Mouse (Mus musculus) heart, postnatal 4 days (tissue): ENCODE results near the gene Commd2. TPM values are rescaled to one million over a fixed set of nuclear protein-coding genes. Genes with fewer than 3 reads are reported as not detected.

ENCODE experiments used
- DNase-seq: peaks from one replicate; pipeline ENCODE4 v3.0.0; 2021
- microRNA-seq, 2 experiments: library from miRNA; unstranded; fragments of <30 nt; microRNA quantifications; one replicate each; pipeline ENCODE4 v1.2.0; 2021 to 2022
- total RNA-seq, 2 experiments: library from RNA; stranded (reverse); gene quantifications; 2 replicates each; pipeline ENCODE4 v1.2.3; 2021

Commd2 gene
- total RNA-seq, 2 experiments from 2014 or later, result 22.3 to 24.0 TPM

DNA sequence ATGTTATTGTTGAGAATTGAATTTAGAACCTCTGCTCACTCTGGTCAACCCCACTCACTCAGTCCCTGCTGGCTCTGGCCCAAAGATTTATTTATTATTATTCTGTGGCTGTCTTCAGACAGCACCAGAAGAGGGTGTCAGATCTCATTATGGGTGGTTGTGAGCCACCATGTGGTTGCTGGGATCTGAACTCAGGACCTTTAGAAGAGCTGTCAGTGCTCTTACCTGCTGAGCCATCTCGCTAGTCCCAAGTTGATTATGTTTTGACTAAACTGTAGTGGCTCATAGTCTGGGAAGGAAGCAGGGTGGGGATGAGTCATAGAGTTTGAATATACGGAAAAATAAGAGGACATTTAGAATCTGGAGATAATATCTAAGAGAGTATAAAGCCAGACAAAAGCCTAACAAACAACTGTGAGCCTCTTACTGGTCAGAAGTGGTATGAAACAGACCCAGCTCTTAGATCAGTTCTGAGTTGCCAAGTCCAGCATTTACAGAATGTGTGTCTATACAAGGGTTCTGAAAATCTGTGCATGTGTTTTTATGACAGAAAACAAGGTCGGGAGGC lies 39.0 kb downstream of the Commd2 start:
- no peak for DNase-seq

DNA sequence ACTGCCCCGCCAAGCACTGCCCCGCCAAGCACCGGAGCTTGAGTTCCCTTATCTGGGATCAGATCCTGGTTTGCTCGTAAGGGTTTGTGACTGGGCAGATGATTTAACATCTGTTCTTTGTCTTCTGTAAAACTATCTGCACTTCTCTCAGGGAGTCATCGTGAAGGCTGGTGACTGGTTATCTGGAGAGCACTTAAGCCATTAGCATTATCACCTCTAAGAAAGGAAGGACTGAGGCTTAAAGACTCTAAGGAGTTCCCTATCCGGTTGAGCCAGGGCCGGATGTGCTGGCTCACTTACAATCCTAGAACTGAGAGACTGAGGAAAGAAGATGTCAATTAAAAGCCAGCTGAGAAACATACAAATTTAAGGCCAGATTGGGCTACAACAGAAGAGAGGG lies 39.7 kb downstream of the Commd2 start:
- DNase-seq, result no peak

DNA sequence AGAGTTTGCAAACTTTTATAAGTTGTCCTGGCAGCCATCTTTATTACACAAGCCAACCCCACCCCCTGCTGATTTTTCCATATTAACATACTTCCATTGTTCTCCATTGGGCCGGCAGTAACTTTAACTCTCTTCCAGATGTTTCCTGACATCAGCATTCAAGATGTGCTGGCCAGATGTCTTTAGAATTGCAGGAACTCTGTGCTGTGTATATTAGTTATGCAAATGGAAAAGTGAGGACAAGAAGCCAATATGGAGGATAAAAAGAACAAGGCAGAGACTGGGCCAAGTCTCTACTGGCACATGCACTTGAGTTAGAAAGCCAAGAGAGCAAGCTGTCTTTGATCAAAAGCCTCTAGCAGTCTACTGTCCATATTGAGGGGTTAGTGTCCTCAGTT lies 46.9 kb downstream of the Commd2 start:
- DNase-seq, result peak; percentile 38

DNA sequence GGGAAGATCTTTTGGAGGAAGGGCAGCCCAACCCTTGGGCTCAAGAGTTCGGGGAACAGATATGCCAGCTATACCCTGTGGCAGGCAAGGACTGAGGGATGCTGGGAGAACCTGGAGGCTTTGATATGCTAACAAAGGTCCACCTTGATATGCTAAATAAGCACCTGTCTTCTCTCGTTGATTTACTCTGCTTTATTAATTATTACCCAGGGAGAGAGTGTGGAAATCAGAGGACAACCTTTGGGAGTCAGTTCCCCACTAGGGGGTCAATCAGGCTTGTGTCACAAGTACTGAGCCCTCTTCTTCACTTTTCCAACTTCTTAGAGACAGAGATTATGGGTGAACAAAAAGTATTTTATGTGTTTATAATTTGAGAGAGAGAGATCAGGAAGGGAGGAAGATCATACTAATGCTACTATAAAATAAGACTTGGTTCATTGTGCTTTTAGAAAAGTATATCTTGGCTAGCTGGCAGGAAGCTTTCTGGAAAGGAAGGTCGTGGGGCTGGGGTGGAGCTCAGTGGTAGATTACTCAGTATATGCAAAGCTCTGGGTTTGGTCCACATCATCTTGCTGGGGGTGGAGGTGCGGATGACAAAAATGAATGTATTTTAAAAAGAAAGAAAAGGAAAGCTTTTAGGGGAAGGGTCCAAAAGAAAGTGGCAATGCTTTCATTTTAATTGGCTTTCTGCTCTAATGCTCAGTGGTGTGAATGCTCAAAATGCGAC lies 47.5 kb downstream of the Commd2 start:
- no peak for DNase-seq

DNA sequence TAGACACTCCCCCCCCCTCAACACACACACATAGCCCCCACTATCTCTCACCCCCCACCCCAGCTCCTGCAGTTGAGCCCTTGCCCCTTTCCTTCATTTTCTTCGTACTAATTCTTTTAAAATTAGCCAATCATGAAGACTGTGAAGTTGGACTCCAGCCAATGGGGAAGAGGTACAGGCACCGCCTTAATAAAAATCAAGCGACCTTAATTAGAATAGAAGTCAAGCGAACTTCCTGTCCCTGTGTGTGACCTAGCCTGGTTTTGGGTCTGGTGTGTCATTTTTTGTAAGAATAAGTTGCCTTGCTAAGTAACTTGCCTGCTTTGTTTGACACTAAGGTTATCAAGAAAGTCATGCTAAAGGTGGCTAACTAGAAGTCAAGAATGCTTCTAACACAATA lies 48.9 kb downstream of the Commd2 start:
- no peak for DNase-seq

DNA sequence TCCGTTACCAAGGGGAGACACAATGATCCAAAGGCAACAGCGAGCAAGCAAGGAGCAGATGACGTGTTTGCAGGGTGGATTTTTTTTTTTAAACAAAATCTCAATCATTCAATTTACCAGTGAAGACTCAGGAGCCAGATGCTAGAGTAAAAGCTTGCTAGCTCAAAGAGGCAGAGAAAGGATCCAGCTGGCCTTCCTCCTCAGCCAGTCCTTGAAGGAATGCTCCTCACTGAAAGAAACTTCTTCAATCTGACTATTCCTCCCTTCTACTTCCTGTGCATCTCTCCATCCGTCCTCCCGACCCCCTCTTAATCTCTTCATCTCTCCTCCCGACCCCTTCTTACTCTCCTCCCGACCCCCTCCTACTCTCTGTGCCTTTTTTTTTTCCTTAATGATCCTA lies 54.9 kb downstream of the Commd2 start:
- no peak for DNase-seq

DNA sequence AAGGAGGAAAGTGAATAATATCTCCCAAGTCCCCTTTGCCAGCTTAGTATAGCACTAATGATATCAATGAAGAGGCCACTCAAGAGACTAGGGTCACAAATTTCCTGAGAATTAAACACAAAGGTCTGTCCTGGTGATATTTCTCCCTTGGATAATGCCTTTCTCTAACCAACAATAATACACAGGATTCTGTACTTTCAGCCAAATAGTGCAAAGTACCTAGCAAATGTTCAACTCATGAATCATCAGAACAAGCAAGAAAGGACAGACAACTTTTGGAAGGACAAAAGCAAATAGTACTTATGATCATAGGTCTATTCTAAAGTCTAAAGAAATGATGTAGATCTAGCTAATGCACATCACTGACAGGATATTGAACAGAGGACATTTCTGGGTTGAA lies 56.0 kb downstream of the Commd2 start:
- DNase-seq, result no peak

Small RNAs within 50 kb of the gene (microRNA-seq; reads per million reads assigned to microRNA genes)
- gene Mir6377, result 0 reads per million in 2 experiments

Other genes starting within 250 kb of the Commd2 start
- gene Tm4sf4, start 226.4 kb downstream of the Commd2 start, total RNA-seq, result under 1 TPM in 1 of 2 experiments, not detected in 1; 0.18 TPM
- gene Wwtr1, start 75.8 kb downstream of the Commd2 start, total RNA-seq, result 10 to 100 TPM; 78.5 to 83.2 TPM
- gene Ankub1, start 41.1 kb upstream of the Commd2 start, total RNA-seq, result not detected
- gene Rnf13, start 84.3 kb upstream of the Commd2 start, total RNA-seq, result 10 to 100 TPM; 37.2 to 37.8 TPM
- gene Pfn2, start 196.4 kb upstream of the Commd2 start, total RNA-seq, result 10 to 100 TPM; 33.1 to 34.7 TPM